Mouse (Mus musculus) right cerebral cortex, postnatal 4 days (tissue): ENCODE results near the gene Egfl8.

ENCODE experiments used
- DNase-seq: peaks from one replicate; pipeline ENCODE4 v3.0.0-alpha.2; 2022

Egfl8 gene

GRCm38 (mm10) chr17:34627093-34627942 lies 11.5 kb upstream of the Egfl8 start:
- DNase-seq: peak; percentile 78

GRCm38 (mm10) chr17:34626773-34627092 lies 11.0 kb upstream of the Egfl8 start:
- no peak for DNase-seq

- no peak for DNase-seq
Measured at GRCm38 (mm10) chr17:34626062-34626772, 10.4 kb upstream of the Egfl8 start.

GRCm38 (mm10) chr17:34624981-34625380 lies 9.2 kb upstream of the Egfl8 start:
- DNase-seq: no peak

- DNase-seq: no peak
Measured at GRCm38 (mm10) chr17:34623161-34623560, 7.4 kb upstream of the Egfl8 start.

- DNase-seq: no peak
Measured at GRCm38 (mm10) chr17:34621006-34621405, 5.2 kb upstream of the Egfl8 start.

GRCm38 (mm10) chr17:34618999-34619398 lies 3.2 kb upstream of the Egfl8 start:
- no peak for DNase-seq

- DNase-seq: no peak
Measured at GRCm38 (mm10) chr17:34613830-34614229, 1.9 kb downstream of the Egfl8 start.

GRCm38 (mm10) chr17:34613054-34613645 lies 2.6 kb downstream of the Egfl8 start:
- DNase-seq: no peak

- no peak for DNase-seq
Measured at GRCm38 (mm10) chr17:34611050-34611449, 4.7 kb downstream of the Egfl8 start.

GRCm38 (mm10) chr17:34607997-34608396 lies 7.8 kb downstream of the Egfl8 start:
- DNase-seq: no peak

GRCm38 (mm10) chr17:34606186-34607039 lies 9.4 kb downstream of the Egfl8 start:
- DNase-seq: no peak

GRCm38 (mm10) chr17:34605609-34606008 lies 10.2 kb downstream of the Egfl8 start:
- DNase-seq: peak; percentile 98

GRCm38 (mm10) chr17:34604511-34605237 lies 11.1 kb downstream of the Egfl8 start:
- DNase-seq: no peak

GRCm38 (mm10) chr17:34604061-34604508 lies 11.7 kb downstream of the Egfl8 start, which contains the start of gene Agpat1:
Gene Agpat1 (plus strand): TSS chr17:34604262.
- DNase-seq: peak; percentile 94

GRCm38 (mm10) chr17:34603375-34604060 lies 12.3 kb downstream of the Egfl8 start, which contains the start of gene Rnf5:
Gene Rnf5 (minus strand): TSS chr17:34603690.
- peak; percentile 98 for DNase-seq

GRCm38 (mm10) chr17:34601796-34602195 lies 14.0 kb downstream of the Egfl8 start:
- no peak for DNase-seq

GRCm38 (mm10) chr17:34599891-34600290 lies 15.9 kb downstream of the Egfl8 start:
- no peak for DNase-seq

GRCm38 (mm10) chr17:34597566-34598095 lies 18.1 kb downstream of the Egfl8 start, which contains the start of gene Ager:
Gene Ager (plus strand): TSS chr17:34597862.
- DNase-seq: no peak

GRCm38 (mm10) chr17:34596098-34596497 lies 19.7 kb downstream of the Egfl8 start:
- DNase-seq: no peak
